ENCODE assay signal across 9 mouse cellular contexts in the genomic region with DNA sequence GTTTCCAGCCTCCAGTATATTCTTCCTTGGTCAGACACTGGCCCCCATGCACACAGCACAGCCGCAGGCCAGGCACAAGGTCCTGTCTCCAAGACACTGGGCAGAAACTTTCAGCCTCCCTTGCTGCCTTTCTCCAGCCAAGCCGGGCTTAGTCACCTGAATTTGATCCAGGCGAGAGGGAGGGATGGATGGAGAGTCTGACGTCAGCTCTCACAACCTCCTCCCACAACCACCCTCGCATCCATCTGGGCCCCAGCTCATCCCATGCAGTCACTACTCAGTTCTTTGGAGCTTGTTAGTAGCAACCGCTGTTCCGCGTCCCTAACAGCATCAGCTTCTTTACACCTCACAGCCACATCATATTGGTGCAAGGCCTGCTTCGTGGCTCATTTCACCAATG. TPM values are rescaled to one million over a fixed set of nuclear protein-coding genes. Genes with fewer than 3 reads are reported as not detected.
A peak's percentile ranks its signal among the peaks of the same experiment; 100 is the strongest.
DNase-seq lines count a peak whose midpoint lies in the region; ATAC-seq and TF ChIP-seq lines count a peak whose summit lies in the region.
"Had no signal": no experiment of that assay in that cellular context is flagged by ENCODE, and none has a peak within 500 bp of the region (broad histone marks: within the 10 kb centered on the region; RNA-seq: fewer than 3 reads in every experiment).

No protein-coding gene starts in this region.

- peaks cover 6% of the 10 kb centered on the region; the same call in 1 of the 2 replicates for H3K4me1 ChIP-seq in midbrain, postnatal 0 days (ENCODE audit: insufficient read depth, low read length)
- H3K4me1 ChIP-seq in forebrain, embryonic 10.5 days, result peaks cover 44% of the 10 kb centered on the region

- DNase-seq in urinary bladder, postnatal 14 days (ENCODE audit: low spot score), result peak; percentile 80
- no peak for DNase-seq in urinary bladder, postnatal 10 days (ENCODE audit: low spot score)
- DNase-seq in layer of hippocampus, adult 9-11 months, result peak; percentile 92
- peak; percentile 89 to 94 for DNase-seq in right cerebral cortex, postnatal 36 days (ENCODE audit: low spot score in 2 of 2)
- no peak for DNase-seq in midbrain, postnatal 0 days (ENCODE audit: low spot score)
- DNase-seq in thymus, postnatal 25 days, result no peak
- no peak for DNase-seq in forebrain, embryonic 10.5 days (ENCODE audit: extremely low spot score, low spot score)

- no peaks in the 10 kb centered on the region for H3K27me3 ChIP-seq in midbrain, postnatal 0 days (ENCODE audit: insufficient read depth, low read length)
- H3K27me3 ChIP-seq in forebrain, embryonic 10.5 days (ENCODE audit: poor library complexity, severe bottlenecking), result peaks cover 61% of the 10 kb centered on the region

- WGBS in midbrain, postnatal 0 days, result 51% methylated on average over 9 of the region's 9 CpGs
- WGBS in forebrain, embryonic 10.5 days, result 55% methylated on average over 9 of the region's 9 CpGs

- TF ChIP-seq CTCF in midbrain, postnatal 0 days (IDR thresholded peaks at IDR 0.05), result no peak

- no peak overlapping the region for H3K4me2 ChIP-seq in midbrain, postnatal 0 days (ENCODE audit: low read depth, low read length, poor library complexity, severe bottlenecking)
- H3K4me2 ChIP-seq: hindbrain, embryonic 15.5 days had no signal

- H3K4me3 ChIP-seq in midbrain, postnatal 0 days (ENCODE audit: low read depth, low read length), result no peak overlapping the region
- H3K4me3 ChIP-seq in forebrain, embryonic 10.5 days, result no peak overlapping the region
- H3K4me3 ChIP-seq: hindbrain, embryonic 15.5 days had no signal

- H3K36me3 ChIP-seq in midbrain, postnatal 0 days (ENCODE audit: insufficient read depth, low read length), result peaks cover 12% of the 10 kb centered on the region; the same call in 1 of the 2 replicates
- no peaks in the 10 kb centered on the region for H3K36me3 ChIP-seq in forebrain, embryonic 10.5 days (replicated peaks)

- H3K9ac ChIP-seq in midbrain, postnatal 0 days (replicated peaks; ENCODE audit: low read length, poor library complexity, severe bottlenecking), result no peak overlapping the region
- H3K9ac ChIP-seq: hindbrain, embryonic 15.5 days had no signal

- H3K9me3 ChIP-seq in midbrain, postnatal 0 days (ENCODE audit: low read length), result no peaks in the 10 kb centered on the region
- no peaks in the 10 kb centered on the region for H3K9me3 ChIP-seq in forebrain, embryonic 10.5 days
- H3K9me3 ChIP-seq: hindbrain, embryonic 15.5 days had no signal

- H3K27ac ChIP-seq in midbrain, postnatal 0 days (ENCODE audit: low read depth, low read length), result no peak overlapping the region
- no peak overlapping the region for H3K27ac ChIP-seq in forebrain, embryonic 10.5 days
- H3K27ac ChIP-seq: hindbrain, embryonic 15.5 days had no signal

- peak; percentile 53 for ATAC-seq in frontal cortex, adult (ENCODE audit: low TSS enrichment)
- no peak for ATAC-seq in midbrain, postnatal 0 days (ENCODE audit: low FRiP score)

RNA-seq across cellular contexts. Expression of gene Camkk1, which starts 4.3 kb away (rescaled TPM):
- 26.7 and 28.6 TPM in 2 replicates for total RNA-seq in midbrain, postnatal 0 days (2014; rRNA removed)
- polyA plus RNA-seq in midbrain, postnatal 0 days (2015; fragmentation: Nextera tagmentation; extraction: Ambion mirVana), result 27.7 and 30.2 TPM in 2 replicates
- polyA plus RNA-seq in forebrain, embryonic 10.5 days (2016; fragmentation: Nextera tagmentation; extraction: Ambion mirVana), result 4.6 and 5.4 TPM in 2 replicates

RNA-seq across cellular contexts. Expression of gene P2rx1, which starts 24.2 kb away (rescaled TPM):
- total RNA-seq in midbrain, postnatal 0 days (2014; rRNA removed), result 0.42 and 0.55 TPM in 2 replicates
- polyA plus RNA-seq in midbrain, postnatal 0 days (2015; fragmentation: Nextera tagmentation; extraction: Ambion mirVana), result 0.16 and 0.39 TPM in 2 replicates
- polyA plus RNA-seq in forebrain, embryonic 10.5 days (2016; fragmentation: Nextera tagmentation; extraction: Ambion mirVana), result 1.4 TPM in 2 replicates

RNA-seq across cellular contexts. Expression of gene Ncbp3, which starts 24.5 kb away (rescaled TPM):
- 7.2 and 11.7 TPM in 2 replicates for total RNA-seq in midbrain, postnatal 0 days (2014; rRNA removed)
- polyA plus RNA-seq in midbrain, postnatal 0 days (2015; fragmentation: Nextera tagmentation; extraction: Ambion mirVana), result 6.1 and 7.9 TPM in 2 replicates
- 12.1 and 13.9 TPM in 2 replicates for polyA plus RNA-seq in forebrain, embryonic 10.5 days (2016; fragmentation: Nextera tagmentation; extraction: Ambion mirVana)

Comparison
In these comparisons a context has a peak if more than half of its experiments do, and no peak if none do; other contexts are left out.
1. DNase-seq: peak in urinary bladder, postnatal 14 days (single experiment), layer of hippocampus, adult 9-11 months (single experiment) and right cerebral cortex, postnatal 36 days (2 of 2); none in urinary bladder, postnatal 10 days (single experiment), midbrain, postnatal 0 days (single experiment), thymus, postnatal 25 days (single experiment) and forebrain, embryonic 10.5 days (single experiment).